Mouse (Mus musculus): ENCODE measurements at regions not wholly inside any gene's neighbourhood (a gene's known extent, or its start where the extent isn't known, plus 50 kb on each side); places are given as distances from the start of the nearest gene placed in this dataset.

DNA sequence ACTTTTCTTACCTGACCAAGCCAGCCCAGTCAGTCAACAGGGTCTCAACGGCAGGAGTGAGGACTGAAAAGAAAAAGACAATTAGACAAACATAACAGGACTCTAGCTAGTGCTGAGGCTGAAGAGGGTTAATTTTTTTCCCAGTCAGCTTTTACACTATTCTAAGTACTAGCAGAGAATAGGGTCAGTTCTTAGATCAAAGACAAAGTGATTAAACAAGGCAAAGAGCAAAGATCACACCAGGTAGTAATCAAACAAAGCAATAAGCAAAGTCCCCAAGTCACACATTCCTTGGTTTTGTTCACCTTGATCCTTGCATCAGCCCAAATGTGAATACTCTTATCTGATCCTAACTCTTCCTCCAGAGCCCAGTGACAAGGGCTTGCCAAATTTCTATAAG is 267.8 kb upstream of the Tsc22d2 start:
- ATAC-seq (ENCODE audit: low TSS enrichment): no peak

DNA sequence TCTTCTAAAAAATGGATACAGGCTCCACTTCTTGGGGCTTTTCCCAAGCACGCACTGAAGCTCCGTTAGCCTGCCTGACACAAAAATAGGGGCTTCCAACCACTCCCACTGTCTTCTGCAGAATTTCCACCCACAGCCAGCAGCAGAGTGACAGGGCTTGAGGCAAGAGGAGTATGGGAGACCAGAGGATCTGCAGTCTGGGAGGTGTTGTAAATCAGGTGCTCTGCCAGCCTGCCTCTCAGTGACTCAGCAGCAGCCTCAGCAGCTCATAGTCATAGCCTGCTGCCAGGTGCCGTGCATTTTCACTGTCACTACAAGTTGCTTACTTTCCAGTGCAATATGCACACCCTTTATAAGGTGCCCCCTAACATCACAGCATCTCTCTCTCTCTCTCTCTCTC is 261.4 kb upstream of the Tsc22d2 start:
- ATAC-seq (ENCODE audit: low TSS enrichment): peak; percentile 91

DNA sequence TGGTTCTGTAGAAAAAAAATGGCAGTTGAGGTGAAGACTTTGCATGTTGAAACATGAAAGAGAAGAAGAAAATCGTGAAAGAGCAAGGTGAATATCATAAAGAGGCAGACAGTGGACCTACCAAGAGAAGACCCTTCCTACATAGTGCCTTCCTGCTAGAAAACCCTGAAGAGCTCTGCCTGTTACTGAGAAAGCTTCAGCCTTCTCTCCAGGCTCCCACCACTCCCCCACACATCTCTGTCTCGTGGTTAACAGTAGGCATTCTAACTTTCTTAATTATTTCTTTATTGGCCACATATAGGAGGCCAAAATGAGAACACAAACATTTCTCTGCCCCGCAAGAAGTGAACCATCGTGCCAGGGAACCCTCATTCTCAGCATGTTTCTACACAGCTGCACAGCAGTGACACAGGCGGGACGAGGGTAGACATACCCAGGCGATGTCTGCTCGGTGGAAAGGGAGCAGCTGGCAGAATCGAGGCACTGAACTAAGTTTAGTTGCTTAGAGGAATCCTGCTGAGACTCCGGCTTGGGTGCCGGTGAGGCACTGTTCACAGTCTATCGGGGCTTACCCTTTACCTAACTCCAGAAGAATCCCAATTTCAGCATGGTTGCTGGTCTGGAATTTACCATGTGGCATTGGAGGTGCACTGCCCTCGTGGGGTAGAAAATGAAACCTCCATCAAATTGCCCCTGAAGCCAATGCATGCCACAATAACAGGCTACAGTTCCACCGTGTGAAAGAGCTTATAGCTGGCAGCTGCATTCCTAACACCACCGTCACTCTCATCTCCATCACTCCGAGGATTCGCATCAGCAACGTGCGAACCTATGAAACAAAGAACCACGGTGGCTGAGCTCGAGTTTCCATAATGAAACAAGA is 260.4 kb upstream of the Tsc22d2 start:
- peak; percentile 78 for ATAC-seq (ENCODE audit: low TSS enrichment)

DNA sequence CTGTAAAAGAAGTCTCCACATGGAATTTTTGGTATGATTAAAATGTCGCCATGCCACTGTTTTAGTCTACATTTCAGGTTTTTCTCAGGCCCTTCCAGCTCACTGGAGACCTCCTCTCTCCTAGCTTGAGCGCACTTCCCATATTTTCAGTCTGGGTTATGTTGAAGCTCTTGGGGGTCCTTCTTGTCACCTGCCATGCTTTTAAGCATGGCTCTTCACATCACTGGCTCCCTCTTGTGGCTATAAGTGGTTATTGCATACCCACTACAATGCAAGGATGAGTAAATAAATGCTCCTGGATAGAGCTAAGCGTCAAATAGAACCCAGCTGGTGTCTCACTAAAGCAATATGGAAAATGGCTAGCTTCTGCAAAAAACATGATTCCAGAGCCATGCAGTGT is 255.1 kb upstream of the Tsc22d2 start:
- ATAC-seq (ENCODE audit: low TSS enrichment): peak; percentile 60

DNA sequence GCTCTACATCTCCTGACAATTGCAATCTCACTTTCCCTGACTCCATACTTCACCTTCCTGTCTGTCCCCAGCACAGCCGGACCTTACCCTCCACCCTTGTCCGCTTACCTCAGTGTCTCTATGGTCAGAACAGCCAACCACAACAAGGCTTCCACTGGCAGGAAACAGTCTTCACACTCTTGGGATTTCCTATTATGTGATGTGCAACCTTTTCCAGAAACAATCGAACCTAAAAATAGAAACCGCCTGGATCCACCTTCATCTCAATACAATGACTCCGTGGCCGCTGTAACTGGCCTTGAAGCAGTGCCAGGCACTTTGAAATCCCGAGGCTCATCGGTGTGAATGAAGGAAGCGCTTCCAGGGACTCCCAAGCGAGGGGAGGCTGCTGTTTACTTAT is 252.3 kb upstream of the Tsc22d2 start:
- no peak for ATAC-seq (ENCODE audit: low TSS enrichment)

DNA sequence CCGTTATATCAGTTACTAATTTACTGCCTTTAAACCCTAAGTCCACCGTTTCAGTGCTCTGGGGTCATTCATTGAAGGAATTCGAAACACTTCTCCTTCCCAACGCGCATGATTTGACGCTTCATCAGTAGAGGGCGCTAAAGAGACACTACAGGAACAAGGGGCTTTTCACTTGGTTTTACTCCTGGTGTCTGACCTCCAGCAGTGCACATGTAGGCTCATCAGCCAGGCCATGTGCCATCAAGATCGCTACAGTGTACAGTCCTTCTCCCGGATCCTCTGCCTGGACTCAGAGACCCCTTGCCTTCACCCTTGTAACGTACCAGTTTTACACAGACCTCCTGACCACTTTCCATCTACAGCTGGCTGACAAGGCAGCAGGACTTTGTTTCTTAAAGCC is 250.7 kb upstream of the Tsc22d2 start:
- ATAC-seq (ENCODE audit: low TSS enrichment): peak; percentile 72

DNA sequence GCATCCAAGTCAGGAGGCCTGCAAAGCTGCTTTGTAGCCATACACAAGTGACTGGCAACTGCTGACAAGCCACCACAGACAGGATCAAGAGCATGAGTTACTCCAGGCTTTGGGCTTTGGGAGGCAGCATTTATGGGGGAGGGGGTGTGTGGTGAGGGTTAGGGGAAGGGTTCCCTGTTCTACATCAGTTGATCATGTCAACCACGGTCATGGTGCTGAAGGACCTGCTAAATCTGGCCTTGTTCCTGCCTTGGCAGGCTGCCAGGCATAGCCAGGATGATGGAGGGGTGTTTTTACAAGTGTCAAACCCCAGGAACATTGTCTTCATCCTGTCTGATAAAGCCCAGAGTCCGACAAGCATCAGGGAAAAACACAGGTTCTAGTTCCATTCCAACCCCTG is 247.9 kb upstream of the Tsc22d2 start:
- ATAC-seq (ENCODE audit: low TSS enrichment): no peak

DNA sequence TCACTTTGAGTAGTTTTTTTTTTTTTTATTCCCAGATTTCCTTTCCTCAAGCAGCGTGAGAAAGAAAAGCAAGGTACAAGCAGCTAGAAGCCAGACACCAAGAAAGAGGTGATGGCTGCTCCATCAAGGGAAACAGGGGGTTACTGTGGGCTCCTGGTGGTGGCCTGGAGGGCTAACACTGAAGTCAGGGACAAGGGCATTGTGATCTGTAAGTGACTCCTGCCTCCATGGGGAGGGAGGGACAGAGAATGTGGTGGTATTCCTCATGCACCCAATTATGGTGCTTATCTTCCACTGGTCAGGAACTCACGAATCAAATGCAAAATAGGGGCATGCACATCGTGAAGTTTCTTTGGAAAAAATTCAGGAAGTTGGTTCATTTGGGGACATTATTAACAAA is 247.4 kb upstream of the Tsc22d2 start:
- no peak for ATAC-seq (ENCODE audit: low TSS enrichment)

DNA sequence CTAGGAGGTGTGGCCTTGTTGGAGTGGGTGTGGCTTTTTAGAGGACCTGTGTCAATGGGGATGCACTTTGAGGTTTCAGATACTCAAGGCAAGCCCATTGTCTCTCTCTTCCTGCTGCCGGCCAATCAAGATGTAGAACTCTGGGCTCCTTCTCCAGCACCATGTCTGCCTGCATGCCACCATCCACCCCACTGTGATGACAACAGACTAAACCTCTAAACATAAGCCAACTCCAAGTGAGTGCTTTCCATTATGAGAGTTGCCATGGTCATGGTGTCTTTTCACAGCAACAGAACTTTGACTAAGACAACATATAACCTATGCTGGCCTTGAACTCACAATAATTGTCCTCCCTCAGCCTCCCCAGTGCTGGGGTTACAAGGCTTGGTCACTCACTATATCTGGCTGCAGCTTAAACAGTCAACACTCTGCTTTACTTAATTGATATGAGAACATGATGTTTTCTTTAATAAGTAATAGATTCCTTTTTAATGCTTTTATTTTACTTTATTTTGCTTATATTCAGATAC is 246.7 kb upstream of the Tsc22d2 start:
- ATAC-seq (ENCODE audit: low TSS enrichment): no peak

DNA sequence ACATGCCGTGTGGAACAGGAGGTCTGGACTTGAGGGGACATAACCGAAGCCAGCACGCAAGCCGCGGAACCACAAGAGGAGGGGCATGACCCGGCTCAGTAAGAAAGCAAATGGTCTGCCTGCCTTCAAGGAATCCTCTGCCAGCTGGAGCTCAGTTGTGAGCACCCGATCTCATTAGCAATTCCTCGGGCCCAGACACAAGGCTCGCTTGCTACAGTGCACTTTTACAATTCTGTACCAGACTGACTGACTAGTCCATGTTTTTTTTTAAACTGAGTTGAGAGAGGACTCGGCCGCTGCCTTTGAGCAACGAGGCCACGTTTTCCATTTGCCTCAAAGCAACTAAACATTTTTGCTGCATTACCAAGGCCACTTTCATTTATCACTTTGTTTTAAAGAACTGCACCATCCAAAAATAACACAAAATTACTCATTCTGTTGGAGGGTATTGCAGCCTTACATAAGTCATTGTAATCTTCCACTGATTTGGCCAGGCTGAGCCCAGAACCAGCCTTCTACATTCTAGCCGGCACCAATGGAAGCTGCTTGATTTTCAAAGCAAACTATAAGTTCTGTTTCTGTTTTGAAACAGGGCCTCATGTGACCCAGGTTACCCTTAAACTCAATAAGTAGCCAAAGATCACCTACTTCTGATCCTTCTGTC is 245.9 kb upstream of the Tsc22d2 start:
- ATAC-seq (ENCODE audit: low TSS enrichment): peak; percentile 83

DNA sequence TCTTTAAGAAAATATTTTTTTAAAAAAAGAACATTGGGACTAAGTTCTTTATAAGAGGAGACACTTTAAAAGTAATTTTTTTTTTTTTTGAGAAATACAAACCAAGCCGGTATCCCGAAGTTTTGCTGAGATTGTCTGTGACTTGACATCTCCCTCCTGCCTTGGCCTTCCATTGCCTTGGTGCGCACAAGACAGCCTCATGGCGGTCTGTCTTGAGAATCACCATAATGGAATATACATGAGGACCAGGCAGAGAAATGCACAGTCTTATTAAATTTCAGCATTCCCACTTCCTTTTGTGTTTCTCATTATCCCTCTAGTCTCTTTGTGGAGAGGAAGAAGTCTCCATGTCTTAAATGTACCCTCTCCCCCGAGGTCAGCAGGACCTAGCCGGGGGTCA is 244.7 kb upstream of the Tsc22d2 start:
- ATAC-seq (ENCODE audit: low TSS enrichment): no peak

DNA sequence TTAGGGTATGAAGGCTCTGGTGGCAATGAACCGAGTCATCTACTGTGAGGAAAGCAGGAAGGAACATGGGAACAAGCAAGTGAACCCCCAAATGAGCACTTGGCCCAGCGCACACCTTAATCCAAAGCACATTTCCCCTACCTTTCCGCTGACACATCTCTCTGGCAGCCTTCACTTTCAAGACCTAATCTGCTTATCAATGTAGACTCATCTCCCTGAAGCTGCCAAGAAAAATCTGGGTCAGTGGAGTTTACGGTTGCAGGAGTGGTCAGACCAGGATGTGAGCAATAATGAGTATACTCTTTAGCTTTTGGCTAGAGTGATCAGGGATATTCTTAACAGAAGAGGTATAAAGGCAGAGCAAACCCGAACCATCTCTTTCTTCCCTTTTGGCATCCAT is 242.4 kb upstream of the Tsc22d2 start:
- no peak for ATAC-seq (ENCODE audit: low TSS enrichment)

DNA sequence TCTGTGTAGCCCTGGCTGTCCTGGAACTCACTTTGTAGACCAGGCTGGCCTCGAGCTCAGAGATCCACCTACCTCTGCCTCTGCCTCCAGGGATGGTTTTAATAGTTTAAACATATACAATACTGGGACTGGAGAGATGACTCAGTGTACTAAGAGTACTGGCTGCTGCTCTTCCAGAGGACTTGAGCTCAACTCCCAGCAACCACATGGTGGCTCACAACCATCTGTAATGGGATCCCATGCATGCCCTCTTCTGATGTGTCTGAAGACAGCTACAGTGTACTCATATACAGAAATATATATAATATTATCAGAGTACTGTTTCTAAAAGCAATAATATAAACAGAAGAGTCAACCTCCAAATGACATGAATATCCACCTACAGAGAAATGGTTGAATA is 240.7 kb upstream of the Tsc22d2 start:
- no peak for ATAC-seq (ENCODE audit: low TSS enrichment)

DNA sequence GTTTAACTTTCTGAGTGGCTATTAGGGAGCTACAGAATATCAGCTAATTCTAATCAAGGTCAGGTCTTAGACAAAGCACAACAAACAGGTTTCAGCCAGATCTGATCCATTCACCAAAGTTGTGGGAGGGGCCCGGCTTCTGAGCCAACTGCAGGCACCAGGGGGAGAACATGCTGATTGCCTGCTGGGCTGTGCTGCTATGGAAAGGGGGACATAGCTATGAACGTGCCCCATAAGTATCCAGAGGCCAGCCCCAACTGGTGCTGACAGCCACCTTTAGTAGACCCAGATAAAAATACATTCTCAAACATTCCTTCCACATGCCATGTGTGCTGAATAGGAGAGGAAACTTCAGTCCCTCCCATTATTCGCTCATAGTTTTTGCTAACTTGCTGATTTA is 232.8 kb upstream of the Tsc22d2 start:
- ATAC-seq (ENCODE audit: low TSS enrichment): no peak

DNA sequence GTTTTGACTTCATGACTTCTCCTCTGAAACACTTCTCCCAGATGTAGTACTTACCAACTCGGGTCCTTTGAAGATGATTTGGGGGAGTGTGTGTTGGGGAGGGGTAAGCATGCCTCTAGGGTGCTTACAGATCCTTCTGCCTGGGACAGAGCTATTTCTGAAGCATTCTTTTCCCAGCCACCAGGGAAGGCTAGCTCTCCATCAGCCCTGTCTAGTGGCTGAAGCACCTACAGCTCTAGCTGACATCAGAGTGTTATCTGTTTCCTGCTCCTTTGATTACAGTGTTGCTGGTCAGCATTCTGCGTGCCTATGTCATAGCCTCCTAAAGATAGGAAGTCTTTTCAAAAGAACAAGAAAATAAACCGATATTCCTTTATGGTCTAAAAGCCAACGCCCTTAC is 232.2 kb upstream of the Tsc22d2 start:
- ATAC-seq (ENCODE audit: low TSS enrichment): no peak

DNA sequence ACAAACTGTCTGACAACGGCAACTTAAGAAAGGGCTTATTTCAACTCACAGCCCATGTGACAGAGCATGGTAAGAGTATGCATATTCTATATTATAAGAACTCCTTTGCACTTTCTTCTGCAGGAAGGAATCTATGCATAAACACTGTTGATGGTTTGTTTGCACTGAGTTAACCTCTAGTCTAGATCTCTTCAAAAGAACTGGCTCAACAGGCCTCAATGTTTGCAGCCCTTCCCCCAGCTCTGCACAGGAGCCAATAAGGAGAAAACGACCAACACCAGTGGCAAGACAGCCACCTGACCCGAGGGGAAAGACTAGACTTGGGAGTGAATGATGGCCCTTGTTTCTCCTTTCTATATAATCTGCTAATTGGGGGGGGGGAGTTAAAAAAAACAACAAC is 231.2 kb upstream of the Tsc22d2 start:
- no peak for ATAC-seq (ENCODE audit: low TSS enrichment)

DNA sequence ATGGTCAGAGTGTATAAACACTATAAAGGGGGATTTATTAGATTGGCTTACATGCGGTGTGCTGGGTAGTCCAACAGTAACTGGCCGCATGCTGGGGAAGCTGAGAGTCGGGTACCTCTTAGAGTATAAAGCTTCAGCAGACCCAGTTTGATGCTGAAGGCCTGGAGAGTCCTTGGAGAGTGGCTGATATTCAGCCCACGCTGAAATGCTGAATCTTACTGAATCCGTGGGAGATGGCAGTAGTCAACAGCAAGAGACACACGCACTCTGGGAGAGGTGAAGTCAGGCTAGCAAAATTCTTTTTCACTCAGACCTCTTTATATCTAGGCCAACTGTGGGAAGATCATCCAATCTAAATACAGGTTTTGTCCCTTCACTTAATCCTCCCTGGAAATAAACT is 214.1 kb upstream of the Tsc22d2 start:
- peak; percentile 94 for ATAC-seq (ENCODE audit: low TSS enrichment)

DNA sequence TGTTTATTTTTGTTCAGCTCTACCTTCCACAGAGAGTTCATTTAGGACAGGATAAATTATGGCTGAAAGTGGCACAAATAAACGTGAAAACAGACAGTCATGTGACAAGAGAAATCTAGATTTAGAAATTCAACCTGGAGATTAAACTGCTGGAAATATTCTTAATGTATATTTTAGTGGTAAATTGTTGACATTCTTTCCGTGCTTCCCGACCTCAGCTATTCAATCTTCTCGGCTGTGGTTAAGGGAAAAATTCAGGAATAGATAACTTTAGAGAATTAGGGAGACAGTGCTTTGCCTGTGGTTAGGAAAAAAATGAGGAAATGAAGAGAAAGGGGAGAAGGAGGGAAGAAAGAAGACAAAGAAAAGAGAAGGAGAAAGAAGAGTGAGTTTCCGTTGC is 211.7 kb upstream of the Tsc22d2 start:
- no peak for ATAC-seq (ENCODE audit: low TSS enrichment)

DNA sequence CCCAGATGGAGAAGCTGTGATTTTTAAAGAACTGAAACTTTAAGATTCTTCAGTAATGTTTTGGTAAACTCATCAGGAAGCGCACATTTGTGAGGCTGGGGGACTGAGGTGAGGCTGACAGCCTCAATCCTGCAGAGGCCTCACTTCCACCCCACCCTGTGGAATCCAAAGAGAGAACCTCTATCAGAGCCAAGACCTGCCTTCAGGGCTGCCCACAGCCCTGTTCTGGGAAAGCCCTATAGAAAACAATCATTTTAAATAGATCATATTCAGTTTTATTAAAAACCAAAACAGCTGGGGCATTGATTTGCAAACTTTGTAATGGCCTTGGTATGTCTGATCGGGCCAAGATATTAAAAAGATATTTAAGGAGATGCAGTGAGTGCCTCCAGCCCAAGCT is 210.7 kb upstream of the Tsc22d2 start:
- no peak for ATAC-seq (ENCODE audit: low TSS enrichment)

DNA sequence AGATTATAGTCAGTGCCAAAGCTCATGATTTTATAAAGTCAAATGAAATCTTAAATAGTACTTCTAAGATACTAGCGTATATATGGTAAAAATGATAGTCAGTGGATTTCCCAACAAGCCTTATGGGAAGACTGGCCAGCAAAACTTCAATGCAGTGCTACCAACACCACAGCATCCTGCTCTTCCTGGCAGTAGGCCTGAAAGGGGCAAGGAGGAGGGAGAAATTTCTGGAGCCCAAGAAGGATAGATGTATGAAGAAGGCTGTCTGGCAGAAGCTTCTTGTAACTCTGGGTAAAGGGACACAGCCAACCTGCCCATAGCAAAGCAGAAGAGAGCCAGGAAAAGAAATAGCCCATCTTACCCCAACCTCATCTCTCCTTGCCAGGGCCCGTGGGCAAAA is 209.0 kb upstream of the Tsc22d2 start:
- no peak for ATAC-seq (ENCODE audit: low TSS enrichment)

DNA sequence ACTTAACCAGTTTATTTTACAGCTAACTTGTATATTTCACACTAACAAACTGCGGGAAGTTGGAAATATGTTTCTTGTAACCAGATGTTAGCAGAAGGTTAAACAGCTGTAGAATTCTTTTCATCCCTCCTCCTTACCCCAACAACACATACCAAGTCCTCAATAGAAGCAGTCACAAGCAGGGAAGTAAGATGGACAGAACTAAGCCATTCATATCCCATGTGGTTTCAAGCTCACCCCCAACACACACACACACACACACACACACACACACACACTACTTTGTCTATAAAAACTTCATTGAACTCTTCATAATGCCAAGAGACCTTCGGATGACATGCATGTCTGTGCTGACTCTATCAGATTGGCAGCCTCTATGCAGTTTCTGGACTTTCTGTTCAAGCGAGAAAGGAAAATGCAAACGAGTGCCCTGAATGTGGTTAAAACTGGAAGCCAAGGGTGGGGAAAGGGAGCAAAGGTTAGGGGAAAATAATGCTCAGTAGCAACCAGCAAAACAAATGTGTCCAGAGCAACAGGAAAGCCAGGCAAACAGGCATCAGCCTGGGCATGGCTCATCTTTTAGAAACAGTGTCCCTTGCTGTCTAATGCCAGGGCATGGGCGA is 207.6 kb upstream of the Tsc22d2 start:
- no peak; the same call in 1 of the 2 replicates for ATAC-seq (ENCODE audit: low TSS enrichment)

DNA sequence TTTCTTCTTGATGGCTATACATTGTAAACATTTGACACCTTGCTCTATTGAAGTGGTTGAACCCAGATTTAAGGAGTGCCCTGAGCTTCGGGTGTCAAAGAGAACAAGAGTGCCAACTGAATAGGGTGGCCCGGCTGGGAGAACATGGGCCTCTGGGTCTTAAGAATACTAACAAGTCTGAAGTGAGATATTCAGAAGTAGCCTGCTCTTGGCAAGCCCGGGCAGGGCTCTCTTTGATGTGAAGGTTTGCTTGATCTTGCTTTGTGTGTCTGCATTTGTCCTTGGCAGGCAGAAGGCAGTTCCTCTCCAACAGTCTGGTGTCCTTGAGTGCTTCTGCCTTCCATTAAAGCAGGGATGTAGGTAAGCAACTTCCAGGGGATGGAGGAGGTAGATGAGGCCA is 203.5 kb upstream of the Tsc22d2 start:
- ATAC-seq (ENCODE audit: low TSS enrichment): no peak

DNA sequence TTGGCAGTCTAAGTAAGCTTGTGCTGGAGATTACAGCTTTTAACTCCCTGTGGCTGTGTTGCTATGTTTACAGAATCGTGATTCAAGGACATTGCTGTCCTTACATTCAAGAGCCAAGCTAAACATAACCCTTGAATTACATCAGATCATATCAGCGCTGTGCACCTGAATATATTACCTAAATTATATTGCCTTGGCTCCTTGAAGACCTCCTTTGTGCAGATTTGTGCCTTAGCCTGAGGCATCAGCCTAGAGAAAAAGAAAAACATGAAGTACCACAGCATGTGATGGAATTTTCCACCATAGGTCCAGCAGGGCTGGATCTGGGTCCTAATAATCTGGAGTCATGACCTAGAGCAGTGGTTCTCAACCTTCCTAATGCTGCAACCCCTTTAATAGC is 189.8 kb upstream of the Tsc22d2 start:
- no peak for ATAC-seq (ENCODE audit: low TSS enrichment)
